Mouse (Mus musculus): ENCODE measurements at regions not wholly inside any gene's neighbourhood (a gene's known extent, or its start where the extent isn't known, plus 50 kb on each side); places are given as distances from the start of the nearest gene placed in this dataset.

DNA sequence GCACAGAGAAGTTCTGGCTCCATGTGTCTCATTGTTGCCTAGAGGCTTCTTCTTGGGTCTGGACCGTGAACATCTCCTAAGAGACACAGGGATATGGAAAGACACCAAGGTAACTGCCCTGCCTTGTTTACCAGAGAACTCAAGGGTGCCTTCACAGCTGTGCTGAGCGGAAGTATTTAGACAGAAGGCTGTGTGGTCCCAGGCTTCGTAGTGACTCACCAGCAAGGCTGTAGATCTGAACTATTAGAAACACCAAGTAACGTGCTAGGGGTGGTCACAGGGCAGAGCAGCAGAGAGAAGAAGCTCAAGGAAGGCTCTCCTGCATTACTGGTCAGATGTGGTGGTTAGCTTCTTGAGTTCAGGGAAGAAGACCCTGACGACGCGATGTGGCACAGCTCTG lies 51.6 kb upstream of the Lpp start:
- TF ChIP-seq CTCF (IDR thresholded peaks at IDR 0.05; ENCODE audit: low read depth) = no peak
- no peak for TF ChIP-seq EP300 (optimal IDR thresholded peaks at IDR 0.05)

Data from stomach, postnatal 0 days (tissue).